Mouse (Mus musculus) heart, adult 11 months (tissue): ENCODE data around the gene Entr1.

ENCODE experiments used
- DNase-seq: peaks from one replicate; pipeline ENCODE4 v3.0.0; 2022

Gene Entr1

GRCm38 (mm10) chr2:26342609-26343490 is 46.3 kb downstream of the Entr1 start:
- peak; percentile 95 for DNase-seq

DNA sequence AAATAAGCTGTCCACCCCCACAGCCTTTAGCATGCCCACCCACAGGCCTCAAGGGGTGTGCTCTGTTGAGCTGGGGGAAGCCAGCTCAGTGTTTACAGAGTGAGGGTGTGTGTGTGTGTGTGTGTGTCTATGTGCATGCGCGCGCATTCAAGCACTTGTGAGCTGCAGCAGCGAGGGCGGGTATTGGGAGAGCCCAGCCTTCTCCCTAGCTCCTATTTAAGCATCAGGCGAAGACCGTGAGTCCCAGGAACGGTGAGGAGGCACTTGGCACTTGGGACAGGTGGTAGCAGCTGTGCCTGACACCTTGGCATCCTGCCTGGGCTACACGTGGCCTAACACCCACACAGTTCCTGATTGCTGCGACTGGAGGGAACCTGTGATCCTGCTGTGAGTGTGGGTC is 47.1 kb downstream of the Entr1 start:
- peak; percentile 99 for DNase-seq

- DNase-seq, result peak; percentile 98
Observed at GRCm38 (mm10) chr2:26341510-26341981, 47.6 kb downstream of the Entr1 start.

DNA sequence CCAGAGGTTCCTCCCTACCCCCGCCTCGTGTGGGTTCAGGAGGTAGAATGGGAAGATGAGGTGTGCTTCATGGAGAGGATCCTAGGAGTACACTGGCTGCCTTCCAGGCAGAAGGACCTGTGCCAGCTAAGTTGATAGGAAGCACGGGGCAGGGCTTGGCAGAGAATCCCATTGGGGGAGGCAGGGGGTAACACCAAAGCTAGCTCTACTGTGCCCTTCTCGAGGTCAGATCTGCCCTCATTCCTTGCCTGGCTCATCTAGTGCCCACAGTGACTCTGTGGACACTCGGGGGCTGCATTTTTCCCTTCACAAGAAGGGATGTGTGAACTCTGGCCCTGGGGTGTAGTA is 49.9 kb downstream of the Entr1 start:
- DNase-seq, result peak; percentile 98

DNA sequence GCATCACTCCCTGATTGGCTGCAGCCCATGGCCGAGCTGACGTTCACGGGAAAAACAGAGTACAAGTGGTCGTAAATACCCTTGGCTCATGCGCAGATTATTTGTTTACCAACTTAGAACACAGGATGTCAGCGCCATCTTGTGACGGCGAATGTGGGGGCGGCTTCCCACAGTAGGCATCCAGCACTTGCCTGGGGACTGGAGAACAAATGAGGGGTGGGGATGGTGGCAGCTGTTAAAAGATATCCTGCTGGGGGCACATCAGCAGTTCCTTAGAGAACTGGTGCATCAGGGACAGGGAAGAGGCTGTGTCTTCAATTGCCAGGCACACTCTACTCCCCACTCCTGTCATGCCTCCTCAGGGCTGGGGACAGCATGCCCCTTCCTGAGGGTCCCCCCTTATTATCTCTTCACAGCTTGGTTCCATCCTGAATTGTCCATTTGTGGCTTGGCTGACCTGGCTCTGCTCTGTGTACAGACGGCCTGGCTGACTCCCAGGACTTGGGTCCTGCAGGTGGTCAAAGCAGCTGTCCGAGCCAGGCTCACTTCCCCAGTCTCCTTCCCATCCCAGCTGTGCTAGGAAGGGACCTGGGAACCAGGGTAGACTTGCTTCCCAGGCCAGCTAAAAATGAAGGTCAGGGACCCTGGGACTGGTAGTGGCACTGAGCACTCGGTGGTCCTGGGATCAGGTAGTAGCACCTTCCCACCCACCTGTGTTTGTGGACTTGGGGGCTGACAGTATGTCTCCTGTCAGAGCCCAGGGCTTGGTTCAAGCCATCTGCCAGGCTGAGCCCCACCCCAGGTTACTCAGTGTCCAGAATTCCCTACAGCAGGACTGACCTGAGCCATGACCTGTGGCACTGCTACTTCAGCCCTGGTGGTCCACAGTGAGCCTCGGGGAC is 50.6 kb downstream of the Entr1 start:
- no peak for DNase-seq
